Mouse (Mus musculus) urinary bladder, adult 18-20 months (tissue): Measurements from ENCODE around the gene Ttc23.

Experiments used
- DNase-seq, 2 experiments: peaks; one replicate each; pipeline ENCODE4 v3.0.0; 2022; ENCODE audit warnings: low spot score in 2 of 2, mixed read lengths in 2 of 2

The Ttc23 gene

DNA sequence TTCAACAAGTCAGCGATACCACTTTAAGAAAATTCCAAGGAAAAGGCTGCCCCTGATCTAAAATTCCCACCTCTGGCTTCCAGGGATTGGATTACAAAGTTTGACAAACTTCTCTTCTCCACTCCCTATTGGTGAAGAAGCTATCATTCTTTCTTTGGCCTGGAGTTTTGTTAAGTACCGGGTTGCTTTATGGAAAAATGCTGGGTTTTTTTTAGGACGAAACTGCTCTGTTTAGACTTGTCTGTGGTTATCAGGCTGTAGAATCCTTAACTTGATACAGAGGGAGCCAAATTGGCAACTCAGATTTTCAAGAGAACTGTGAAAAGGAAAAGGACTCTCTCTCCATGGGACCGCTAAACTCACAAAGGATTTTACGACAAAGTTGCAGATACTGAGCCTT, at the start of gene Ttc23:
Gene Ttc23 (plus strand): TSS at position 134 of the 400 bp plus-strand sequence.
- DNase-seq: no peak

DNA sequence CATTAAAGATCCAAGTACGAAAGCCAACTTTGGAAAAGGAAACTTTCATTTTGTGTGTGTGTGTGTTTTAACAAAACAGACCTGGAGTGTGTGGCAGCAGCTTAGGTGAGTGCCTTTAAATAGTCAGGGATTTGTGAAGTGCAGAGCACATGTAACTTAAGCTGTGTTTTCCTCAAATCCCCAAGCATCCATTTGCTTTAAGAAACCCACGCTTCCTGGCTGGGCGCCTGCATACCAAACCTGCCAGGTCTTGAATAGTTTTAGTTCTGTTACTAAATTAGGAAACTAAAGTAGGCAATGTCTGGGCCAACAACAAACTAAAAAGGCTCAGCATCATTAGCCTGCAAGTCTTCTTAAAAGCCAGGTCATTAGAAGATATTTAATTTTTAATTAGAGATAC, 49.2 kb upstream of the Ttc23 start:
- no peak for DNase-seq

DNA sequence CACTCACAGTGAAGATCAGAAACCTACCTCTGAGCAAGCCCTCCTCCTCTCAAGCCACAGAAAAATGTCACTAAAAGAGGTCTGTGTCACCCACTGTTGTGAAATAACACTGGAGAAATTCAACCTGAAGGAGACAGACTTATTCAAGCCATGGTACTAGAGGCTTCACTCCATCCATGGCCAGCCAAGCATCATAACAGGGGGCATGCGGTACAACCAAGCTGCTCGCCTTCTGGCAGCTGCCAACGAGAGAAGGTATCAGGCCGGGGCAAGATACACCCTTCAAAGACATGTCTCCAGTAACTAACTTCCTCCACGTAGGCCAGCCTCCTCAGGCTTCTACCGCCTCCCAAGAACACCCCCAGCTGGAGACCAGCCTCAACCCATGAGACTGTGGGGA, 42.1 kb upstream of the Ttc23 start:
- no peak for DNase-seq

DNA sequence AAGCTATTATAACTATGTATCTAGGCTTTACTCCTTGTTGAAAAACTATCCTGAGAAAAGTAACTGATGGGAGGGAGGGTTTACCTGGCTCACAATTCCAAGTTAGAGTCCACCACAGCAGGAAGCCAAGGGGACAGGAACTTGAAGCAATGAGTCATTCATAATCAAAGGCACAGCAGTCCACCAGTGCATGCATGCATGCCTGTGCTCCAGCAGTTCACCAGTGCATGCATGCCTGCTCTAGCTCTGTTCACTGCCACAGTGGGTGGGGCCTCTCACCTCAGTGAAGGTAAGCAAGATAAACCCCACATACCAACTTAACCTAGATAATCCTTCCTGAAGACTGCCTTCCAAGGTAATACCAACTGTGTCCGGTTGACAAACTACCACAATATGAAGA, 41.0 kb upstream of the Ttc23 start:
- no peak for DNase-seq

DNA sequence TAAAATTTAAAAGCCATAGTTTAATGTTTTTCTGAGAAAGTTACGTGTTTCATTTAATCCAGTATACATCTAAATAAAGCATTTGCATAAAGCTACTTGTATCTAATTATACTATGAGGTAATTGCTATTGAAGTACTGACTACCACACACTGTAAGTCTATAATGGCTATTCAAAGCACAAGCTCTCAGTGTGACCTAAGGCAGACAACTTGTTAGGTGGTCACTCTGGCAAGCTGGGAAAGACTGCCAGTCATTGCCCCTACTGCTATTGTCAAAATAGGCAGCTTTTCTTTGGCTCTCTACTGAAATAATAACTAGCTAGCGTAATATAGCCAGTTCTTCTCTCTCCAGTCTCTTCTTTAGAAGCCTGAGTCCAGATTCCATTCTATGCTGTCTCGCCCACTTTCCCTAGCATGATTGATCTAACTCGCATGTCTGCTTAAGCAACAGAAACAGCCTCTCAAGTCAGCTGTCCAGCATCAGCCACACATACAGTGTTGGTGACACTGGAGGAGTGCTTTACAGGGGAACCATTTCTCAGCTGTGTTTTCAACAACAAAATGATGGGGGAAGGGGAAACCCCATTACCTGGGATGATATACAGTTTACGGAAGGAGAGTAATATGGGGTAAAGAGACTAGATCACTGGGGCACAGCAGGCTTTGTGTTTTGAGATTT, 39.4 kb upstream of the Ttc23 start:
- no peak for DNase-seq

DNA sequence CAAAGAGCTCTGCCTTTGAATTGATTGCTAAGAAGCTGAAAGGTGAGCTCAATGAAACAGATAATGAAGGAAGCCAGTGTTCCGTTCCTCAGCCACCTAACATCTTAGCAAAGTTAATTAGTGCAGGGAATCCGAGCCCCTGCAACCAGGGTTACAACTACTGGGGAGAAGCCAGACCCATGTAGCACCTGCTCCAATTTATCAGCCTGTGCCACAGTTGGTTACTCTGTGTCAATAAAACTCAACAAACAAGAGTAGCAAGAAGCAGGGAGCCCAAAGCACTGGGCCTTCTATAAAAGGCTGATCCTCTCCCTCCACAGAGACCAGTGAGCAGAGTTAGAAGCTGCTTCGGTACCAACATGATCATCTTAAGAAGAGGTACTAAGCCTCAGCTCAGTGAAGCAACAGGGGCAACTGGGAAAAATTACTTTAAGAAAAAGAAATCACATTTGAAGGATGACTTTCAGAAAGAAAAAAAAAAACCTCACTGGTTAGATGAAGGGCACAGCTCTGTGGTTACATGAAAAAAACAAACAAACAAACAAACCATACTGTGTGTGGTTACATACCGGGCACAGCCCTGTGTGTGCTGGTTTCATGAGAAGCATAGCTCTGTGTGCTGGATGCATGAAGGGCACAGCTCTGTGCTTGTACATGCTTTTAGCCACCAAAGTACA, 38.7 kb upstream of the Ttc23 start:
- no peak for DNase-seq

DNA sequence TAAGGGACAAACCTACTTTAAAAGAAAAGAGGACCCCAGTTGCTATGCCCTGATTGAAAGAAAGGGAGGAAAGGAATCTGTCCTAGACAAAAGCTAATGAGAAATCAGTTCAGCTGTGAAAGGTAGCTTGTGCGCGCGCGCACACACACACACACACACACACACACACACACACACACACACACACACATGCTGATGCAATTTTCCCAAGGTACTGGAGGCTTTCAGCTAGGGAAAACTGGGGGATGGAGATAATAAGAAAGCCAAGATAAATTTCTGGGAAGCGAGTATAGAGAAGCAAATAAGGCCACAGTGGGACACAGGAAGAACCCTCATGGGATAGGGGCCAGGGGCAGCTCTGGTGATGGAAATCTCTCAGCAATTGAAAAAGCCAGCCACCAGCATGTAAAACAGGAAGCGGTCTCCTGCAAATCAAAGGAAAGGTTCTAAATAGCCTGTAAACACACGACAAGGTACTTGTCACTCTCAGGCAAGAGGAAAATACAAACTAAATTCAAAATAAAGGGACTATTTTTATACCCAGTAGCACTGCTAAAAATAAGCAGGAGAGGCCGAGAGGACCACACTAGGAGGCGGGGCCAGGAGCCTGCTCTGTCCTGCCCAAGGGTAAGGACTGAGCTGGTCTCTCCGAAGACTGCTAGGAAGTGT, 33.3 kb upstream of the Ttc23 start:
- no peak for DNase-seq

DNA sequence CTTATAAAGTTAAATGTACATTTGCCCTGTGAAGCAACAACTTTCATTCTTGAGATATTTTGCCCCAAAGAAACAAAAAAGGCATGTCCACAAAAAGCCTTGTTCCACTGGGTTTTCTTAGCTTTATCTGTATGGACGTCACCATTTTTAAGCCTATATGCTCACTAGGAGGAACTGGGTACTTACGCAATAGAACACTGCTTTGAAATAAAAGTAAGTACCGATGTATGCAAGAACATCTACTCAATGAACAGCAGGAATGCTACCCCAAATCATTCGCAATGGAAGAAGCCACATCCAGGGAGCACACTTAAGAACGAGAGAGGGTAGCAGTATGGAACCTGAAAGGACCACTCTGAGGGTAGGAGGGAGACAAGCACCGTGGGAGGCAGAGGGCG, 32.7 kb upstream of the Ttc23 start:
- no peak for DNase-seq

DNA sequence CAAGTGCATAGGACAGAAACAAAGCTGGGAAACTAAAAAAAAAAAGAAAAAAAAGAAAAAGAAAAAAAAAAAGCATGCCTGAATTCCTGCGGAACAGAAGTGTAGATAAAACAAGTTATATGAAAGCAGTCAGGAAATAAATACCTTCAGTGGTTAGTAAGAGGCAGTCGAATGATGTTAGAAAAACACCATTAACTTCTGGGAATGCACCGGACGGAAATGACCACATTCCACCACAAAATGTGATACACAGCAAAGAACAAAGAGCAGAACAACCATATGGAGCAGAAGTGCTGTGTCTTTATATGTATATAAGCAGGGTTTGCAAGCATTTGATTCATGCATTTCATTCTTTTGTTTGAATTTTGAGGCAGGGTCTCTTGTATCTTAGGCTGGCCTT, 30.3 kb upstream of the Ttc23 start:
- no peak for DNase-seq

DNA sequence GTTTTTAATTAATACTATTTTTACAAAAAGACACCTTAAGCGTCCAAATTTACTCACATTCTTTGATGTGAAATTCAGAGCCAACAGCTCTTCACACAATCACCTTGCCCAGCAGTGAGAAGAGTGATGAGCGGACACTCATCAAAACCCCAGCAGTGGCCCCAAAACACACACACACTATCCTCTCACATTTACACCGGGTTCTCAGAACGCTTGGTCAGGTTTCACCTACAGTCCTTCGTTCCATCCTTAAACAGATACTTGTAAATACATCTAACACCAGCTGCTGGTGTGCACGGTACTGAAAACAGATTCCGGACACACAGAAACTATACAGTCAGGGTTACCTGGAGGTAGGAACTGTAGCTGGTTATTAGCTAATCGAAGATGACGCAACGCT, 29.6 kb upstream of the Ttc23 start:
- no peak for DNase-seq

DNA sequence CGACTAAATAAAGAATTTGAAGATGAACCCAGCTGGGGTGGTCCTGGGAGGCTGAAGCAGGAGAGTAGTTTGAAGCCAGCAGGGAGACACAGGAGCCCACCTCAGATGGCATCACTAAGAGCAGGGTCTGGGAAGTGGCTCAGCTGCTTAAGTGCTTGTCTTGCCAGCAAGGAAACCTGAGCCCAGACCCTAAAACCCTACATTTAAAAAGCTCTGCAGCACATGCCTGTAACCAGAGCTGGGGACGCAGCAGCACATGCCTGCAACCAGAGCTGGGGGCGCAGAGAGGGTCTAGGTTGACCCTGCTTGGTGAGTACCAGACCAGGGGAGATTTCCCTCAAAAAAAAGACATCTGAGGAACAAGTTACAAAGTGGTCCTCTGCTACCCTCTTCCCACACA, 28.9 kb upstream of the Ttc23 start:
- no peak for DNase-seq

DNA sequence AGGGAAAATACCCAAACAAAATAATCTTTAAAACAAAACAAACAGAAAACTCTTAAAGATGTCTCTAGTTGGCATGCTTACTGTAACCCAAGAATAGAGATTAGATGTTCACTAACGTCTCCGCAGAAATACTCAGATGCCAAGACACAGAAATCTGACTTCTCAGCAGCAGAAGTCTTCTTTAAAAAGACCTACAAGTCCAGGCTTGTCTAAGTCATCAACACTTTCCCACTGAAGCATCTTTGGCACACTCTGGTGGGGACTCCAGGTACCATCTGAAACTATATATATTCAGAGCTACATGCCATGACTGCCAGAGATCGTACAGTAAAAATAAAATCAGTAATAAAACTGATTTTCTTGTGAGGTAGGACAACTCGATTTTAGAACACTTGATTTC, 27.4 kb upstream of the Ttc23 start:
- no peak for DNase-seq

DNA sequence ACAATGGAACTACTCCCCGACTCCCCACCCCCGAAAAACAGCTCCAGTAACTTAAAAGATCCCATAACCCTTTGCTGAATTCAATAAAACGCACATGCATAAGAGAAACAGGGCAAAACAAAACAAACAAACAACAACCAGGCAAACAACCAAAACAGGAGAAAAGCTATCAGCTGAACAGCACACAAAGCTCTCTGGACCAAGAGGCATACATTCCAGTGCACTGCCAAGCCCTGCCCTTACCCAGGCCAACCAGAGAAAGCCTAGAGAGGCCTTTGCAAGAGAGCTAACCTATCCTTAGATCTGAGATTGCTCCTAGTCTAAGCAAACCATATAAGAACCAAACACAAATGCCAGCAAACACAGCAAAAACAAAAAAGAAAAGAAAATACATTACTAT, 25.1 kb upstream of the Ttc23 start:
- no peak for DNase-seq

DNA sequence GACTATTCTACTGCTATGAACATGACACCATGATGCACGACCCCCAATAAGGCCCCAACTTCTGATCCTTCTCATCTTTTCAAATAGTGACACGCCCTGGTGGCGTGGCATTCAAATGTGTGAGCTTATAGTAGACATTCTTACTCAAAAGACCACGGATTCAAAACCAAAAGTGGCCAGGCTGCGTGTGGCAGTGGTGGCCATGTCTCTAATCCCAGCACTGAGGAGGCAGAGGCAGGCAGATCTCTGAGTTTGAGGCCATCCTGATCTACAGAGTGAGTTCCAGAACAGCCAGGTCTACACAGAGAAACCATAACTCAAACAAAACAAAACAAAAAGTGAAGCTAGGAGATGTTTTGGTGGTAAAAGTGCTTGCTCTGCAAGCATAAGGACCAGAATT, 20.5 kb upstream of the Ttc23 start:
- DNase-seq: no peak

DNA sequence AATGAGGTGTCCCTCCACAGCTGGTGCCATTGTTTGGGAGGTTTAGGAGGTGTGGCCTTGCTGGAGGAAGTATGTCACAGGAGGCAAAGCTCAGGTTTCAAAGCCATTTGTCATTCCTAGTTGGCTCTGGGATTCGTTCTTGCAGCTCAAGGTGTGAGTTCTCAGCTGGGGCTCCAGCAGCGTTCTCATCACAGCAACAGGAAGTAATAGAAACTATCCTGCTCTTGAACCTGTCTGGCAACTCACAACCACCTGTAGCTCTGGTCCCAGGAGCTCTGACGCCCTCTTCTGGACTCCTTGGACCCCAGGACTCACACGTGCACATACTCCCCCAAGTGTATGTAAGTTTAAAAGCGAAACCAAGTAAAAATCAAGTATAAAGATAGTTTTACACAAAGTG, 17.5 kb upstream of the Ttc23 start:
- no peak for DNase-seq

DNA sequence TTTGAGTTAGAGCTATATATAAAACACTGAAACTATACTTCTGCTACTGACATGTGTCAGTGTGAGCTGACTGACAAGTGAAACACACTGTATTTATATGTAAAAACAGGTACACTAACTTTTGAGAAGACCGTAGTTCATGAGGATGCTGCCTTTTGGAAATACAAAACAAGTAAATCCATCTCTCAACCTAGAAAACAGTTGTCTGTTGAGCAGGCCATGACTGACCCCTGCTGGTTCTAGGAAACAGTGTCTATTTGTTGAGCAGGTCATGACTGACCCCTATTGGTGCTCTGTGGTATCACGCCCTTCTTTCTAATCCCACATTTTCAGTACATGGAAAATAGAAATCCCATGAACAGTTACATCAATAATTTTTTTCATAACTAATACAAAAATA, 16.4 kb upstream of the Ttc23 start:
- DNase-seq: peak; percentile 50 to 55

DNA sequence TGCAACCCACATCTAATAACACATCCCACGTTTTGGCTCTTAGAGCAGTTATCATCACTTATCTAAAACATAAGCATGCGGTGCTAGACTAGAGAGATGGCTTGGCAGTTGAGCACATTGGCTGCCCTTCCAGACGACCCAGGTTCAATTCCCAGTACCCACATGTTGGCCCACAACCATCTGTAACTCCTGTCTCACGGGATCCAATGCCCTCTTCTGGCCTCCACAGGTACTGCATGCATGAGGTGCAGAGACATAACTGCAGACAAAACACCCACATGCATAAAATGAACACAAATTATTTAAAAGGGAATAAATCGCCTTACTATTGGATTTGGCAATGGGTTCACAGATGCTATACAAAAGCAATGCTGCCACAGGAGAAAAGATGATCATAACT, 14.8 kb upstream of the Ttc23 start:
- no peak for DNase-seq

DNA sequence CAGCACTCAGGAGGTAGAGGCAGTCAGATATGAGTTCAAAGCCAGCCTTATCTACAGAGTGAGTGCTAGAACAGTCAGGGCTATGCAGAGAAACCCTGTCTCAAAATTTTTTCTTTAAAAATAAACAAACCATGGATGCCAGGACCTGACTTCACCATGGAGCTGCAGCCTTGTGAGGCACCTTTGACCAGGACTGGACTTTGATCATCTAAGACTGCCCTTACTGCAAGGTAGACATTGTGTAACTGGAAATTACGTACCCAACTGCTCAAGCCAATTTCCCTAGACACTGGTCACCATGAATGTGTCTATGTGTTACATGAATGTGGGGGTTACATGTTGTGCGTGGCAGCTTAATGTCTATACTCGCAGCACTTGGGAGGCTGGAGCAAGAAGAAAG, 13.0 kb upstream of the Ttc23 start:
- no peak for DNase-seq

DNA sequence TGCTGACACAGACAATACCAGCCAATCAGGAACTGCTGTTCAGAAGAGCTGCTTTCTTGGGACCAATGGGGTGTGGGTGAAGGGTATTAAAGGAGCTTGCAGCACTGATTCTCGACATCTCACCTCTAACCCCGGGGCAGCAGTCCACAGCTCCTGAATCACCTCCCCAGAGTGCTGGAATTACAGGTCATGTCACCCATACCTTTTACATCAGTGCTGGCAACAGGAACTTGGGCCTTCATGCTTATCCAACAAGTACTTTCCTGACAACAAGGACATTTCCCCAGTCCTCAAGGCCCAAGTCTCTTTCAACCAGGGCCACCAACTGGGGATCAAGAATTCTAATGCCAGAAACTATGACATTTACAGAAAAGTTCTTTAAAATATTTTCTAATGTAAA, 11.0 kb upstream of the Ttc23 start:
- DNase-seq: no peak

DNA sequence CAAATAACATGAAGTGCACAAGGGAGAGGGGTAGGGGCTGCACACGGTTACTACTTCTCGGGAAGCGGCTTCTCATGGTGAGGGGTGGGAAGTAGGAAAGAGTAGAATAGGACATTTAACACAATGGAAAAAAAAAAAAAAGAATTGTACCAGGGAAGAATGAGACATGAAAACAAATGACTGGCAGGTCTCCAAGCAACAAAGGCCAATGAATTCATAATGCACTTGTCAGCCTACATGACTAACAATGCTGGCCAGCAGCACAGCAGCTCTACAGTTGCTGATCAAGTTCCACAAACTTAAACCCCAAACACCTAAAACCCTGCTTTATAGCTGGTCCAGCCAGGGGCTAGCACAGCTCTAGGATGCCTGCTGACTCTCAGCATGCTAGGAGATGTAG, 8.2 kb upstream of the Ttc23 start:
- no peak for DNase-seq

DNA sequence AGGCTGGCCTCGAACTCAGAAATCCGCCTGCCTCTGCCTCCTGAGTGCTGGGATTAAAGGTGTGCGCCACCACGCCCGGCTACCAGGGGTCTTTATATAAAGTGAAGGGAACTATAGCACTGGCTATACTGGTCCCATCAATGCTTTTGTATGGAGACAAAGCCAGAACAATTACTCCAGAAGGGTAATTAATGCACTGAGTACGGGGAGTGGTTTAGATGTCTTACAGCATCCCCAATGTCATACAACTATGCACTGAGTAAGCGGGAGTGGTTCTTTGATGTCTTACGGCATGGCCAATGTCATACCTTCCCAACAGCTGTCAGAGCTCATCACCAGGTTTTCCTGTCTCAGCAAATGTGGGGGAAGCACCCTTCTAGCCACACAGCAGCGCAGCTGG, 4.3 kb upstream of the Ttc23 start:
- no peak for DNase-seq

DNA sequence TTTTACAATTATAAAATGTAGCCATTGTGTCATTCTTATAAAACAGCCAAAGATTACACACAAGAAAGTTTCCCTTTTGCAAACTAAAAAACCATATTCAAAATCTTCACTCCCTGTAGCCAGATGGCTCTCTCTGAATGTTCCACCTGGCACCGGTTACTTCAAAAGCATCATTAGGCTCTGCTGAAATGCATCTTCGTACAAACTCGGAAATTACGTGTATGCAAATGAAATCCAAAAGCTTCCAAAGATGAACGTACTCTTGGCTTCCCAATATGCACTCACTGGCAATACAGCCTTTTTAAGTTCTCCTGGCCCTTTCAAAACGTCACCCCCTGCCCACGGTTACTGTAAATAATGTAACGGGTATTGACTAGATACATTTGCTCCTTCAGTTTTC, 2.9 kb upstream of the Ttc23 start:
- DNase-seq: no peak
